Mouse (Mus musculus): ENCODE measurements around the gene Eef1a1. TPM values are rescaled to one million over a fixed set of nuclear protein-coding genes. Genes with fewer than 3 reads are reported as not detected.
"Not testable (repeated sequence)": the region's sequence is repeated elsewhere in the genome, so short reads cannot be mapped to it uniquely, and the experiment has no call there.

Gene Eef1a1
- total RNA-seq, 2 experiments from 2014 or later, result 4,076 to 4,543 TPM

GRCm38 (mm10) chr9:78508106-78508786 lies 19.3 kb upstream of the Eef1a1 start:
- DNase-seq (ENCODE audit: low spot score in 2 of 2), result no peak

- DNase-seq (ENCODE audit: low spot score in 2 of 2), result no peak
Observed at GRCm38 (mm10) chr9:78506722-78507077, 17.7 kb upstream of the Eef1a1 start.

- no peak for DNase-seq (ENCODE audit: low spot score in 2 of 2)
Observed at GRCm38 (mm10) chr9:78506002-78506721, 17.2 kb upstream of the Eef1a1 start.

GRCm38 (mm10) chr9:78505223-78505622 lies 16.3 kb upstream of the Eef1a1 start:
- DNase-seq (ENCODE audit: low spot score in 2 of 2), result no peak

DNA sequence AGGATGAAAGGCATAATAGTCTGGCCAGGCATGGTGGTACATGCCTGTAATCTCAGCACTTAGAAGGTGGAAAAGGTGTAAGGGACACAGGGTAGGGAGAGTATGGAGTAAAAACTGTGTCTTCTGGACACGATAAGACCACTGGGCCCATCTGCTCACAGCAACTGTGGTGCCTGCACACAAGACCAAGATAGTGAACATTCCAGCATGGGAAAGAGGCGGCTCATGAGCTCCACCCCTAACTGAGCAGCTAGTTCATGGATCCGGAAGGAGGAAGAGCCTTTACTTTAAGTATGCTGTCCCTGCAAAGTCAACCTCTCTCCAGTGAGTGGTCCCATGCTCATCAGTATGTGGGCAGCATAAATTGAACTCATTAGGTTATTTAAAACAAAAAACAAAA lies 15.7 kb upstream of the Eef1a1 start:
- DNase-seq (ENCODE audit: low spot score in 2 of 2), result no peak

DNA sequence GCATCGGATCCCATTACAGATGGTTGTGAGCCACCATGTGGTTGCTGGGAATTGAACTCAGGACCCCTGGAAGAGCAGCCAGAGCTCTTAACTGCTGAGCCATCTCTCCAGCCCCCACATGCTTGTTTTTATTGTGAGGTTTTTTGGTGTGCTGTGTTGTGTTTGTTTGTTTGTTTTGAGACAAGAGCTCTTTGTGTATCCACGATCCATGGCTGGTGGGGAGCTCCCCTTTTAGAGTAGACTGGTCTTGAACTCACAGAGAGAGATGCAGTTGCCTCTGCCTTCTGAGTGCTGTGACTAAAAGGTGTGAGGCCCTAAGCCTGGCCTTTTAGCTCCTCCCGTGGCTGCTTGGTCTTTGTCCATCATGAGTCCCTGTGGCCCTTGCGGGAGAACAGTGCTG lies 15.2 kb upstream of the Eef1a1 start:
- DNase-seq (ENCODE audit: low spot score in 2 of 2), result no peak

- DNase-seq (ENCODE audit: low spot score in 2 of 2), result no peak
Observed at GRCm38 (mm10) chr9:78503223-78504079, 14.5 kb upstream of the Eef1a1 start.

GRCm38 (mm10) chr9:78501284-78501683 lies 12.3 kb upstream of the Eef1a1 start:
- DNase-seq (ENCODE audit: low spot score in 2 of 2), result no peak

DNA sequence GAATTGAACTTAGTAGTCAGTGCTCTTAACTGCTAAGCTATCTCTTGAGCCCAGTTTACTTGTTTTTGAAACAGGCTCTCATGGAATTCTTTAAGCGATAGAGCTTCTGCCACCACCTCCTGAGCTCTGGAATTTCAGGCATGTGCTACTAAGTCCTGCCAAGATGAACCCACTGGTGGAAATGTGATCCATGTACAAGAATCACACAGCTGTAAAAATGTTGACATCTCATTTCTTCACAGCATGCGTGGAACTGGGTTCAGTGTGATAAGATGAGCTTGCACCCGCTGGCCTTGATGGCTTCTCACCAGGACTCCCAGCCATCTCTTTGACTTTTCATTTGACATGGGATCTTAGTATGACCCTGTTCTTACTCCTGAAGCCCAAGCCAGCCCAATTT lies 11.4 kb upstream of the Eef1a1 start:
- DNase-seq (ENCODE audit: low spot score in 2 of 2), result no peak

DNA sequence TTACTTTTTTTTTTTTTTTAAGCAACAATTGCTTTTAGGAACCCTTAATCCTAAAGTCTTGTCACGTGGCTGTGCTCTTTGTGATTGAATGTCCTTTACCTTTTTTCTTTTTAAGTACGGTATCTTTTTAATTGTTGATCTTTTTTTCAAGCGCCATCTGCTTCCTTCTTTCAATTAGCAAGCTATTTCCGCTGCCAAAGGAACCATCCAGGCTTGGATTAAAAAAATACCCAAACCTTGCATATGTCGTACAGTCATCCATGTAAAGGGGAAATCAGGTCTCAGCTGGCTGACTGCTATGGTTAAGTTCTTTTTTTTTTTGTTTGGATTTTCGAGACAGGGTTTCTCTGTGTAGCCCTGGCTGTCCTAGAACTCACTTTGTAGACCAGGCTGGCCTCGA lies 4.2 kb upstream of the Eef1a1 start:
- no peak for DNase-seq (ENCODE audit: low spot score in 2 of 2)

DNA sequence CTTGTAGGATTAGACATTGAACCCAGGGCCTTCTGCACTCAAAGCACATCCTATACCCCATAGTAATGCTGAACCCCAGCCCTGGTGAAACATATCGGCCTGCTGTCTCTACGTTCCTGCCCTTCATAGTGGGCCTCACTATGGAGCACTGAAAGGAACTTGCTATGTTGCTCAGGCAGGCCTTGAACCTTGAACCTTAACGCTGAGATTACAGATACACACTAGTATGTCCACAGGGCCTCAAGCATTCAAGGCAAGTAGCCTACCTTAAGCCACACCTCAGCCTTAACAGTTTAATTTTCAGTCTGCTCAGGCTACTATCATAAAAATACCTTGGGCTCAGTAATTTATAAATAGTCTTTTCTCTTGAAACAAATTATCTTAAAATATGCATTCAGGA lies 3.3 kb upstream of the Eef1a1 start:
- DNase-seq (ENCODE audit: low spot score in 2 of 2), result no peak

DNA sequence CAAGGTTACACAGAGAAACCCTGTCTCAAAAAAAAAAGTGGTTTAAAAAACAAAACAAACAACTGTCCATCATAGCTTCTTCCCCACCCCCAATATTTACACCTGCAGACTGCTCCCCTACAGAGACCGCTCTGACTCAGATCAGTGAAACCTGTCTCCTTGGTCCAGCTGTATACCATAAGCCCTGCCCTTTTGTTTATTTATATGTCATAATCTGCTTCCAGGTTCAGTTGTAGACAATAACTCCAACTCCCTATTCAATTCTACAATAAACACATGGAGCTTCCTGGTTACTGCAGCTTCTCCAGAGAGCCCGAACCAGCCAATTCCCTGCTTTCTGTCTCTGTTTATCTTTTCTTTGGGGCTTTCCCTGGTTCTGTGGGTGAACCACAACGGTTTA lies 2.2 kb upstream of the Eef1a1 start:
- no peak for DNase-seq (ENCODE audit: low spot score in 2 of 2)

DNA sequence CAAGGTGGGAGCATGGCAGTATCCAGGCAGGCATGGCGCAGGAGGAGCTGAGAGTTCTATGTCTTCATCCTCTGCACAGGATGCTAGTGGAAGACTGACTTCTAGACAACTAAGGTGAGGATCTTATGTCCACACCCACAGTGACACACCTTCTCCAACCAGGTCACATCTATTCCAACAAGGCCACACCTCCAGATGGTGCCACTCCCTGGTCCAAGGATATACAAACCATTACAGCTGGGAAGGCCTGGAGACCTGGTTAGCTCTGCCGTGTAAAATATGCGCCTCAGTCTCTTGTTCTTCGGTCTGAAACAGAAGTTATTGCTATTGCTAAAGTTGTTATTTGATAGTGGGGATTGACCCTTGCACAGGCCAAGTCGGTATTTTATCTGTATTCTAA lies 930 bp downstream of the Eef1a1 start:
- not testable (repeated sequence) for DNase-seq (ENCODE audit: low spot score in 2 of 2)

GRCm38 (mm10) chr9:78484660-78485059 lies 4.3 kb downstream of the Eef1a1 start:
- DNase-seq (ENCODE audit: low spot score in 2 of 2), result no peak

- no peak for DNase-seq (ENCODE audit: low spot score in 2 of 2)
Observed at GRCm38 (mm10) chr9:78482386-78482785, 6.6 kb downstream of the Eef1a1 start.

- peak; percentile 96 for DNase-seq (ENCODE audit: low spot score in 2 of 2)
Observed at GRCm38 (mm10) chr9:78481423-78482331, 7.3 kb downstream of the Eef1a1 start.

DNA sequence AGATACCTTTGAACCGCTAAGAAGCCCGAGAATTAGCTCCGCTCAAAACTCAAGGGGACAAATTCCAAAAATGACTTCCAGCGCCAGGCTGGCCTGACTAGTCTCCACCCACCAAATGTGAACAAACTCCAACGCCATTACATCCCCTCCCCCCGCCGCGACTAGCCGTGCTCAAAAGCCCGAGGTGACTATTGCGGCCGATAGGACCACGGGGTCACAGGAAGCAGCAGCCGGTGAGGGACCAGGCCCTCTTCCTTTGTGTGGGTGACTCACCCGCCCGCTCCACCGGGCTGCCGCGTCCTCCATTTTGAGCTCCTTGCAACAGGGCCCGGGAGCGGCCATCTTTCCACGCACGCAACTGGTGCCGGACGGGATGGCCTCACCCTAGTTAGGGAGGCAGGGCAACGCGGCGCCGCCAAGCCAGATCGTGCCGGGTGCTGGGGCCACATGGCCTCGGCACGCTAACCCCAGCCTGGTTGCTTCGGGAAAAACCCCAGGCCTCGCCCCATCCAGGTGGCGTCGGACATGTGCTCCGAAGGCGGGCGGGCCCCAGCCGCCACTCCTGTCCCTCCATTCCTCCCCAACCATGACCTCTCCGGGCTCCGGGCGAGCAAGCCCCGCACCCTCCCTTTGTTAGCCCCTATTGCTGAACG lies 8.1 kb downstream of the Eef1a1 start:
- DNase-seq (ENCODE audit: low spot score in 2 of 2), result peak; percentile 74 to 81

DNA sequence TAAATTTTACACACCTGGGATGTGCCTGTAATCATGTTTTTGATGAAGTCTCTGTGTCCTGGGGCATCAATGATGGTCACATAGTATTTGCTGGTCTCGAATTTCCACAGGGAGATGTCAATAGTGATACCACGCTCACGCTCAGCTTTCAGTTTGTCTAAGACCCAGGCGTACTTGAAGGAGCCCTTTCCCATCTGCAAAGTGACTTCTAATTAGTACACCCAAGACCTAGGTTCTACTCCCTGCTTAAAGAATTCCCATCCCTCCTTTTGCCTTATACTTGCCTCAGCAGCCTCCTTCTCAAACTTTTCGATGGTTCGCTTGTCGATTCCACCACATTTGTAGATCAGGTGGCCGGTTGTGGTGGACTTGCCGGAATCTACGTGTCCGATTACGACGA lies 8.7 kb downstream of the Eef1a1 start:
- DNase-seq (ENCODE audit: low spot score in 2 of 2), result not testable (repeated sequence)

GRCm38 (mm10) chr9:78479308-78479707 lies 9.6 kb downstream of the Eef1a1 start:
- not testable (repeated sequence) for DNase-seq (ENCODE audit: low spot score in 2 of 2)

DNA sequence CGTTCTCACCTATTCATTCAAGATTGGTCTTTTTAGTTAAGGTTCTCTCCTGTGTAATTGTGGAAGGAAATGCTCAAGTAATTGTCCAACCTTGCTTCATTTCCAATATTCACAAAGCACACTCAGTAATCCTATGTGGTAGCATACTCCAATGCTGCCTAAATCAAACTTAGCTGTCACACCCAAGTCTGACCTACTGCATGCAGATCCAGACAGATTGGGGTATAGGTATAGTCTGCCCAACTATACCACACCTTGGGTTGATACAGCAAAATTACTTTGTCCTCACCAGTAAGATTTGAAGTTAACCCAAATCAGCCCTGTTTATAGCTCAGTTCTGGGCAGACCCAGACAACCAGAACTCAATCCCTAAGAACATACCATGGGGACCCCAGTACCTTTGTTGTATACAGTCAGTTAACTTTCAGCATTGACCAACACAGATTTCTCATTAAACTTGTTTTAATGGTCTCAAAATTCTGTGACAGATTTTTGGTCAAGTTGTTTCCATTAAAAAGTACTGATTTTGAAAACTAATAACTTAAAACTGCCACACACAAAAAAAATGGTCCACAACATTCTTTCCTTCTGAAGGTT lies 10.8 kb downstream of the Eef1a1 start:
- not testable (repeated sequence) for DNase-seq (ENCODE audit: low spot score in 2 of 2)

All from layer of hippocampus, postnatal 10 days (tissue).